Mouse (Mus musculus) heart, embryonic 12.5 days (tissue): ENCODE measurements at regions not wholly inside any gene's neighbourhood (a gene's known extent, or its start where the extent isn't known, plus 50 kb on each side); places are given as distances from the start of the nearest gene placed in this dataset.

Experiments used
- ATAC-seq: fragments of 200-750 bp; cut with Nextera tagmentation; 2 replicates; pipeline ENCODE4 v1.8.0; 2017; ENCODE audit warnings: moderate TSS enrichment, moderate library complexity; ENCODE audit not compliant: insufficient number of reproducible peaks, low FRiP score
- H3K27ac ChIP-seq: fragments of 300-500 bp; sonication (generic); 2 replicates; pipeline ENCODE4 v1.5.1; 2016; ENCODE audit warnings: mild to moderate bottlenecking, moderate library complexity; ENCODE audit not compliant: poor library complexity, severe bottlenecking
- H3K27me3 ChIP-seq: fragments of 300-500 bp; sonication (generic); replicated peaks from 2 replicates; pipeline ENCODE4 v1.6.1; 2016; ENCODE audit warnings: mild to moderate bottlenecking, moderate library complexity
- H3K36me3 ChIP-seq: fragments of 300-500 bp; sonication (generic); 2 replicates; pipeline ENCODE4 v1.6.1; 2016; ENCODE audit warnings: mild to moderate bottlenecking, moderate library complexity
- H3K4me1 ChIP-seq: fragments of 300-500 bp; sonication (generic); replicated peaks from 2 replicates; pipeline ENCODE4 v1.6.1; 2016; ENCODE audit warnings: mild to moderate bottlenecking
- H3K4me2 ChIP-seq: fragments of 300-500 bp; sonication (generic); 2 replicates; pipeline ENCODE4 v1.6.1; 2016; ENCODE audit warnings: mild to moderate bottlenecking, moderate library complexity
- H3K4me3 ChIP-seq: fragments of 300-500 bp; sonication (generic); 2 replicates; pipeline ENCODE4 v1.5.1; 2016; ENCODE audit warnings: mild to moderate bottlenecking
- H3K9ac ChIP-seq: fragments of 300-500 bp; sonication (generic); 2 replicates; pipeline ENCODE4 v1.6.1; 2016; ENCODE audit warnings: mild to moderate bottlenecking, moderate library complexity
- H3K9me3 ChIP-seq: fragments of 300-500 bp; sonication (generic); replicated peaks from 2 replicates; pipeline ENCODE4 v1.6.1; 2016; ENCODE audit warnings: mild to moderate bottlenecking, moderate library complexity
- WGBS: fragments of 180-500 bp; shearing (Covaris S2); methylation state at CpG from one replicate; pipeline ENCODE4 v1.1.7; 2016; 5-methylcytosine and 5-hydroxymethylcytosine counted together

GRCm38 (mm10) chr7:35958731-35959130, 155.9 kb upstream of the Zfp507 start:
- no peak overlapping the region for H3K4me3 ChIP-seq
- ATAC-seq, result no peak
- 0 out of 2 replicates have a peak, but pooled peaks cover 6% of the 10 kb centered on the region for H3K9me3 ChIP-seq
- no peaks in the 10 kb centered on the region for H3K36me3 ChIP-seq
- WGBS, result 32% methylated on average over 5 of the region's 5 CpGs
- H3K9ac ChIP-seq, result no peak overlapping the region
- H3K27me3 ChIP-seq, result no peaks in the 10 kb centered on the region
- H3K4me2 ChIP-seq, result no peak overlapping the region
- H3K4me1 ChIP-seq, result no peaks in the 10 kb centered on the region
- H3K27ac ChIP-seq, result no peak overlapping the region

GRCm38 (mm10) chr7:35958052-35958451, 155.2 kb upstream of the Zfp507 start:
- WGBS, result 28% methylated on average over 2 of the region's 2 CpGs
- Histone ChIP-seq H3K9ac (no peak overlapping the region), H3K9me3 (0 out of 2 replicates have a peak, but pooled peaks cover 6% of the 10 kb centered on the region)

GRCm38 (mm10) chr7:35948794-35949193, 146.0 kb upstream of the Zfp507 start:
- peak overlapping the region; percentile 66 for H3K4me2 ChIP-seq
- no peak for ATAC-seq
- no peaks in the 10 kb centered on the region for H3K9me3 ChIP-seq
- no peak overlapping the region for H3K27ac ChIP-seq
- peaks cover 7% of the 10 kb centered on the region for H3K4me1 ChIP-seq
- H3K36me3 ChIP-seq, result no peaks in the 10 kb centered on the region
- H3K9ac ChIP-seq, result no peak overlapping the region
- peak overlapping the region; percentile 30; the same call in 1 of the 2 replicates for H3K4me3 ChIP-seq
- 23% methylated on average over 6 of the region's 6 CpGs for WGBS
- no peaks in the 10 kb centered on the region for H3K27me3 ChIP-seq

More at GRCm38 (mm10) chr7:35958052-35958451, 155.2 kb upstream of the Zfp507 start:
- no peak overlapping the region for H3K4me3 ChIP-seq
- H3K27me3 ChIP-seq, result no peaks in the 10 kb centered on the region
- H3K36me3 ChIP-seq, result no peaks in the 10 kb centered on the region
- no peak for ATAC-seq
- H3K4me1 ChIP-seq, result no peaks in the 10 kb centered on the region
- no peak overlapping the region for H3K4me2 ChIP-seq
- no peak overlapping the region for H3K27ac ChIP-seq

- no peak for ATAC-seq
- H3K27ac ChIP-seq, result no peak overlapping the region
These were observed 145.6 kb upstream of the Zfp507 start for GRCm38 (mm10) chr7:35948389-35948788.

GRCm38 (mm10) chr7:35941086-35941485, 138.3 kb upstream of the Zfp507 start:
- H3K4me1 ChIP-seq, result no peaks in the 10 kb centered on the region

More at GRCm38 (mm10) chr7:35948389-35948788, 145.6 kb upstream of the Zfp507 start:
- H3K27me3 ChIP-seq, result no peaks in the 10 kb centered on the region
- peaks cover 7% of the 10 kb centered on the region for H3K4me1 ChIP-seq
- no peaks in the 10 kb centered on the region for H3K9me3 ChIP-seq
- 2% methylated on average over 13 of the region's 13 CpGs for WGBS
- no peak overlapping the region for H3K9ac ChIP-seq
- peak overlapping the region; percentile 66 for H3K4me2 ChIP-seq
- no peaks in the 10 kb centered on the region for H3K36me3 ChIP-seq
- H3K4me3 ChIP-seq, result peak overlapping the region; percentile 30

GRCm38 (mm10) chr7:35938123-35938869, 135.5 kb upstream of the Zfp507 start:
- Histone ChIP-seq H3K4me2 (no peak overlapping the region), H3K4me1 (no peaks in the 10 kb centered on the region), H3K9me3 (0 out of 2 replicates have a peak, but pooled peaks cover 5% of the 10 kb centered on the region), H3K27ac (no peak overlapping the region), H3K27me3 (no peaks in the 10 kb centered on the region; the same call in 1 of the 2 replicates), H3K9ac (no peak overlapping the region), H3K36me3 (no peaks in the 10 kb centered on the region), H3K4me3 (no peak overlapping the region)
- no peak for ATAC-seq
- WGBS, result 79% methylated on average over 13 of the region's 13 CpGs

More at GRCm38 (mm10) chr7:35941086-35941485, 138.3 kb upstream of the Zfp507 start:
- H3K36me3 ChIP-seq, result no peaks in the 10 kb centered on the region
- ATAC-seq, result no peak
- H3K4me3 ChIP-seq, result no peak overlapping the region
- 78% methylated on average over 3 of the region's 3 CpGs for WGBS
- no peak overlapping the region for H3K9ac ChIP-seq
- H3K4me2 ChIP-seq, result no peak overlapping the region
- H3K9me3 ChIP-seq, result 0 out of 2 replicates have a peak, but pooled peaks cover 5% of the 10 kb centered on the region
- no peaks in the 10 kb centered on the region; the same call in 1 of the 2 replicates for H3K27me3 ChIP-seq
- no peak overlapping the region for H3K27ac ChIP-seq

GRCm38 (mm10) chr7:35926749-35927148, 123.9 kb upstream of the Zfp507 start:
- Histone ChIP-seq H3K27me3 (peaks cover 23% of the 10 kb centered on the region), H3K27ac (no peak overlapping the region), H3K36me3 (no peaks in the 10 kb centered on the region), H3K4me2 (no peak overlapping the region), H3K4me1 (0 out of 2 replicates have a peak, but pooled peaks cover 5% of the 10 kb centered on the region), H3K9ac (no peak overlapping the region), H3K9me3 (peaks cover 23% of the 10 kb centered on the region), H3K4me3 (no peak overlapping the region)
- 78% methylated on average over 4 of the region's 4 CpGs for WGBS
- ATAC-seq, result no peak

- Histone ChIP-seq H3K4me2 (peak overlapping the region; percentile 56), H3K4me1 (0 out of 2 replicates have a peak, but pooled peaks cover 5% of the 10 kb centered on the region), H3K27me3 (peaks cover 35% of the 10 kb centered on the region), H3K4me3 (peak overlapping the region; percentile 10; the same call in 1 of the 2 replicates), H3K27ac (no peak overlapping the region), H3K36me3 (no peaks in the 10 kb centered on the region), H3K9me3 (peaks cover 12% of the 10 kb centered on the region), H3K9ac (no peak overlapping the region)
- no peak for ATAC-seq
- WGBS, result 17% methylated on average over 9 of the region's 9 CpGs
These were observed 119.8 kb upstream of the Zfp507 start for GRCm38 (mm10) chr7:35922582-35922981.

GRCm38 (mm10) chr7:35920884-35921283, 118.1 kb upstream of the Zfp507 start:
- Histone ChIP-seq H3K36me3 (no peaks in the 10 kb centered on the region), H3K4me1 (0 out of 2 replicates have a peak, but pooled peaks cover 5% of the 10 kb centered on the region), H3K9ac (no peak overlapping the region), H3K27me3 (peaks cover 35% of the 10 kb centered on the region), H3K4me2 (no peak overlapping the region), H3K4me3 (no peak overlapping the region), H3K27ac (no peak overlapping the region), H3K9me3 (peaks cover 6% of the 10 kb centered on the region; the same call in 1 of the 2 replicates)
- 44% methylated on average over 9 of the region's 9 CpGs for WGBS
- no peak for ATAC-seq

GRCm38 (mm10) chr7:35920194-35920609, 117.4 kb upstream of the Zfp507 start:
- H3K27me3 ChIP-seq, result peaks cover 35% of the 10 kb centered on the region
- no peak overlapping the region for H3K9ac ChIP-seq
- WGBS, result 76% methylated on average over 11 of the region's 11 CpGs
- no peak overlapping the region for H3K4me2 ChIP-seq
- no peaks in the 10 kb centered on the region for H3K36me3 ChIP-seq
- H3K4me3 ChIP-seq, result no peak overlapping the region
- ATAC-seq, result no peak
- 0 out of 2 replicates have a peak, but pooled peaks cover 5% of the 10 kb centered on the region for H3K4me1 ChIP-seq
- no peak overlapping the region for H3K27ac ChIP-seq
- peaks cover 6% of the 10 kb centered on the region; the same call in 1 of the 2 replicates for H3K9me3 ChIP-seq

- Histone ChIP-seq H3K27me3 (peaks cover 8% of the 10 kb centered on the region; the same call in 1 of the 2 replicates), H3K9me3 (no peaks in the 10 kb centered on the region), H3K9ac (no peak overlapping the region), H3K36me3 (no peaks in the 10 kb centered on the region), H3K4me3 (no peak overlapping the region), H3K4me1 (no peaks in the 10 kb centered on the region), H3K27ac (no peak overlapping the region), H3K4me2 (no peak overlapping the region)
- WGBS, result 59% methylated on average over 8 of the region's 8 CpGs
- no peak for ATAC-seq
These were observed 107.4 kb upstream of the Zfp507 start for GRCm38 (mm10) chr7:35910109-35910706.
